Mouse (Mus musculus) limb, embryonic 13.5 days (tissue): ENCODE data around the gene Sgms1. TPM values are rescaled to one million over a fixed set of nuclear protein-coding genes. Genes with fewer than 3 reads are reported as not detected.

Experiments used
- ATAC-seq: fragments of 200-750 bp; cut with Nextera tagmentation; 2 replicates; pipeline ENCODE4 v1.8.0; 2017; ENCODE audit warnings: low read depth, moderate number of reproducible peaks, moderate TSS enrichment; ENCODE audit not compliant: low FRiP score
- H3K27ac ChIP-seq: fragments of 300-500 bp; sonication (generic); 2 replicates; pipeline ENCODE4 v1.5.1; 2015; ENCODE audit warnings: inconsistent platforms, mild to moderate bottlenecking, moderate library complexity
- H3K27me3 ChIP-seq: fragments of 300-500 bp; sonication (generic); 2 replicates; pipeline ENCODE4 v1.6.1; 2015; ENCODE audit warnings: mild to moderate bottlenecking, inconsistent platforms
- H3K36me3 ChIP-seq: fragments of 300-500 bp; sonication (generic); 2 replicates; pipeline ENCODE4 v1.6.1; 2015; ENCODE audit warnings: inconsistent platforms, mild to moderate bottlenecking, moderate library complexity
- H3K4me1 ChIP-seq: fragments of 300-500 bp; sonication (generic); 2 replicates; pipeline ENCODE4 v1.6.1; 2015; ENCODE audit warnings: inconsistent platforms
- H3K4me2 ChIP-seq: fragments of 300-500 bp; sonication (generic); replicated peaks from 2 replicates; pipeline ENCODE4 v1.6.1; 2015; ENCODE audit warnings: inconsistent platforms, mild to moderate bottlenecking, moderate library complexity
- H3K4me3 ChIP-seq: fragments of 300-500 bp; sonication (generic); 2 replicates; pipeline ENCODE4 v1.5.1; 2015; ENCODE audit warnings: moderate library complexity, mild to moderate bottlenecking, inconsistent platforms
- H3K9ac ChIP-seq: fragments of 300-500 bp; sonication (generic); 2 replicates; pipeline ENCODE4 v1.6.1; 2015; ENCODE audit warnings: mild to moderate bottlenecking, inconsistent platforms
- H3K9me3 ChIP-seq: fragments of 300-500 bp; sonication (generic); 2 replicates; pipeline ENCODE4 v1.6.1; 2016; ENCODE audit warnings: inconsistent platforms
- WGBS: fragments of 180-500 bp; shearing (Covaris S2); methylation state at CpG from one replicate; pipeline ENCODE4 v1.1.7; 2015; 5-methylcytosine and 5-hydroxymethylcytosine counted together
- polyA plus RNA-seq: library from polyadenylated mRNA; unstranded; fragments of >200 nt; fragmentation: Nextera tagmentation; extraction: Ambion mirVana; gene quantifications from 2 replicates; pipeline ENCODE4 v1.2.1, GENCODE M21; 2015

The Sgms1 gene
- polyA plus RNA-seq, 1 experiment from 2014 or later = 31.2 TPM

- Histone ChIP-seq H3K9ac (no peak overlapping the region), H3K36me3 (peaks cover 5% of the 10 kb centered on the region; the same call in 1 of the 2 replicates), H3K4me3 (no peak overlapping the region), H3K27ac (no peak overlapping the region), H3K27me3 (no peaks in the 10 kb centered on the region), H3K4me1 (peaks cover 20% of the 10 kb centered on the region), H3K4me2 (no peak overlapping the region), H3K9me3 (no peaks in the 10 kb centered on the region)
- 88% methylated on average over 3 of the region's 3 CpGs for WGBS
- ATAC-seq = no peak
Observed at GRCm38 (mm10) chr19:32301568-32301967, 87.9 kb downstream of the Sgms1 start.

- peaks cover 17% of the 10 kb centered on the region for H3K4me1 ChIP-seq
- H3K27ac ChIP-seq = no peak overlapping the region
- H3K9ac ChIP-seq = no peak overlapping the region
- peaks cover 5% of the 10 kb centered on the region; the same call in 1 of the 2 replicates for H3K36me3 ChIP-seq
- no peaks in the 10 kb centered on the region for H3K9me3 ChIP-seq
- no peaks in the 10 kb centered on the region for H3K27me3 ChIP-seq
- H3K4me3 ChIP-seq = no peak overlapping the region
- H3K4me2 ChIP-seq = no peak overlapping the region
- WGBS = 43% methylated on average over 7 of the region's 7 CpGs
- no peak for ATAC-seq
Observed at GRCm38 (mm10) chr19:32298221-32298620, 91.3 kb downstream of the Sgms1 start.

GRCm38 (mm10) chr19:32296863-32297262 is 92.7 kb downstream of the Sgms1 start:
- no peak overlapping the region for H3K9ac ChIP-seq
- H3K4me3 ChIP-seq = no peak overlapping the region
- no peak overlapping the region for H3K4me2 ChIP-seq
- no peaks in the 10 kb centered on the region for H3K27me3 ChIP-seq
- H3K36me3 ChIP-seq = peaks cover 5% of the 10 kb centered on the region; the same call in 1 of the 2 replicates
- no peaks in the 10 kb centered on the region for H3K9me3 ChIP-seq
- H3K27ac ChIP-seq = no peak overlapping the region
- ATAC-seq = no peak
- peaks cover 29% of the 10 kb centered on the region for H3K4me1 ChIP-seq
- WGBS = 74% methylated on average over 7 of the region's 7 CpGs

GRCm38 (mm10) chr19:32295581-32295980 is 93.9 kb downstream of the Sgms1 start:
- no peak overlapping the region for H3K4me3 ChIP-seq
- 76% methylated on average over 7 of the region's 7 CpGs for WGBS
- H3K9me3 ChIP-seq = no peaks in the 10 kb centered on the region
- ATAC-seq = no peak
- no peak overlapping the region for H3K4me2 ChIP-seq
- no peak overlapping the region for H3K9ac ChIP-seq
- no peak overlapping the region for H3K27ac ChIP-seq
- peaks cover 5% of the 10 kb centered on the region; the same call in 1 of the 2 replicates for H3K36me3 ChIP-seq
- peaks cover 33% of the 10 kb centered on the region for H3K4me1 ChIP-seq
- no peaks in the 10 kb centered on the region for H3K27me3 ChIP-seq

GRCm38 (mm10) chr19:32292782-32293776 is 96.4 kb downstream of the Sgms1 start:
- Histone ChIP-seq H3K4me3 (no peak overlapping the region), H3K9me3 (no peaks in the 10 kb centered on the region), H3K27ac (peak overlapping the region; percentile 61), H3K9ac (no peak overlapping the region), H3K27me3 (no peaks in the 10 kb centered on the region), H3K4me2 (no peak overlapping the region), H3K4me1 (peaks cover 25% of the 10 kb centered on the region), H3K36me3 (no peaks in the 10 kb centered on the region)
- WGBS = 75% methylated on average over 12 of the region's 12 CpGs
- ATAC-seq = no peak

- H3K4me3 ChIP-seq = no peak overlapping the region
- H3K4me1 ChIP-seq = peaks cover 25% of the 10 kb centered on the region
- H3K36me3 ChIP-seq = no peaks in the 10 kb centered on the region
- peak; percentile 80 for ATAC-seq
- WGBS = 48% methylated on average over 12 of the region's 12 CpGs
- H3K27ac ChIP-seq = peak overlapping the region; percentile 69
- no peaks in the 10 kb centered on the region for H3K27me3 ChIP-seq
- H3K9ac ChIP-seq = no peak overlapping the region
- H3K9me3 ChIP-seq = no peaks in the 10 kb centered on the region
- 0 out of 2 replicates have a peak overlapping the region, but pooled peaks have one; percentile 9 for H3K4me2 ChIP-seq
Observed at GRCm38 (mm10) chr19:32292067-32292739, 97.3 kb downstream of the Sgms1 start.

- no peaks in the 10 kb centered on the region for H3K9me3 ChIP-seq
- ATAC-seq = no peak
- H3K4me3 ChIP-seq = no peak overlapping the region
- H3K9ac ChIP-seq = no peak overlapping the region
- no peaks in the 10 kb centered on the region for H3K27me3 ChIP-seq
- no peaks in the 10 kb centered on the region for H3K36me3 ChIP-seq
- WGBS = 79% methylated on average over 5 of the region's 5 CpGs
- no peak overlapping the region for H3K27ac ChIP-seq
- peaks cover 25% of the 10 kb centered on the region for H3K4me1 ChIP-seq
- no peak overlapping the region for H3K4me2 ChIP-seq
Observed at GRCm38 (mm10) chr19:32291130-32291529, 98.4 kb downstream of the Sgms1 start.

- 57% methylated on average over 5 of the region's 5 CpGs for WGBS
- no peak overlapping the region for H3K4me3 ChIP-seq
- peaks cover 37% of the 10 kb centered on the region for H3K4me1 ChIP-seq
- no peak overlapping the region for H3K4me2 ChIP-seq
- H3K9me3 ChIP-seq = no peaks in the 10 kb centered on the region
- no peak overlapping the region for H3K27ac ChIP-seq
- H3K27me3 ChIP-seq = no peaks in the 10 kb centered on the region
- H3K36me3 ChIP-seq = no peaks in the 10 kb centered on the region
- H3K9ac ChIP-seq = no peak overlapping the region
- no peak for ATAC-seq
Observed at GRCm38 (mm10) chr19:32288895-32289294, 100.6 kb downstream of the Sgms1 start.

GRCm38 (mm10) chr19:32287839-32288238 is 101.7 kb downstream of the Sgms1 start:
- no peak overlapping the region for H3K9ac ChIP-seq
- H3K27me3 ChIP-seq = no peaks in the 10 kb centered on the region
- no peak overlapping the region for H3K4me3 ChIP-seq
- H3K4me1 ChIP-seq = peaks cover 32% of the 10 kb centered on the region
- 85% methylated on average over 3 of the region's 3 CpGs for WGBS
- H3K4me2 ChIP-seq = no peak overlapping the region
- no peaks in the 10 kb centered on the region for H3K9me3 ChIP-seq
- no peak for ATAC-seq
- no peaks in the 10 kb centered on the region for H3K36me3 ChIP-seq
- no peak overlapping the region for H3K27ac ChIP-seq

- no peak overlapping the region for H3K9ac ChIP-seq
- H3K27ac ChIP-seq = no peak overlapping the region
- no peak for ATAC-seq
- WGBS = 46% methylated on average over 3 of the region's 3 CpGs
- H3K36me3 ChIP-seq = no peaks in the 10 kb centered on the region
- H3K4me1 ChIP-seq = peaks cover 38% of the 10 kb centered on the region
- H3K4me2 ChIP-seq = no peak overlapping the region
- H3K4me3 ChIP-seq = no peak overlapping the region
- H3K27me3 ChIP-seq = no peaks in the 10 kb centered on the region
- H3K9me3 ChIP-seq = no peaks in the 10 kb centered on the region
Observed at GRCm38 (mm10) chr19:32285455-32285831, 104.1 kb downstream of the Sgms1 start.

GRCm38 (mm10) chr19:32284681-32285454 is 104.6 kb downstream of the Sgms1 start:
- H3K9ac ChIP-seq = no peak overlapping the region
- H3K27me3 ChIP-seq = no peaks in the 10 kb centered on the region
- H3K4me1 ChIP-seq = peaks cover 44% of the 10 kb centered on the region
- H3K27ac ChIP-seq = no peak overlapping the region
- WGBS = 83% methylated on average over 5 of the region's 5 CpGs
- ATAC-seq = no peak
- H3K4me2 ChIP-seq = no peak overlapping the region
- no peaks in the 10 kb centered on the region for H3K36me3 ChIP-seq
- H3K4me3 ChIP-seq = no peak overlapping the region
- H3K9me3 ChIP-seq = no peaks in the 10 kb centered on the region

- Histone ChIP-seq H3K27me3 (no peaks in the 10 kb centered on the region), H3K9ac (no peak overlapping the region), H3K4me3 (no peak overlapping the region), H3K4me2 (no peak overlapping the region), H3K9me3 (no peaks in the 10 kb centered on the region), H3K4me1 (peaks cover 47% of the 10 kb centered on the region), H3K27ac (no peak overlapping the region), H3K36me3 (no peaks in the 10 kb centered on the region)
- no peak for ATAC-seq
- 59% methylated on average over 4 of the region's 4 CpGs for WGBS
Observed at GRCm38 (mm10) chr19:32281917-32282316, 107.6 kb downstream of the Sgms1 start.
